ENCODE assay signal across 21 mouse cellular contexts in genomic region chr10:37000839-37001238, GRCm38 (mm10).
"Had no signal": no experiment of that assay in that cellular context is flagged by ENCODE, and none has a peak within 500 bp of the region (broad histone marks: within the 10 kb centered on the region; RNA-seq: fewer than 3 reads in every experiment).

No protein-coding gene starts in this region.

- H3K4me3 ChIP-seq: heart, embryonic 10.5 days; heart, embryonic 12.5 days; hindbrain, embryonic 10.5 days; hindbrain, embryonic 12.5 days; intestine, embryonic 15.5 days; layer of hippocampus, adult 2 months; limb, embryonic 13.5 days; limb, embryonic 15.5 days; liver, embryonic 12.5 days had no signal

- DNase-seq: gastrocnemius, postnatal 25 days; heart, adult 18-20 months; heart, postnatal 10 days; heart, postnatal 4 days; kidney, adult 18-20 months; kidney, adult 8-10 months; kidney, postnatal 10 days; kidney, postnatal 25 days; kidney, postnatal 4 days; left cerebral cortex, postnatal 4 days had no signal

- H3K27ac ChIP-seq: heart, embryonic 10.5 days; hindbrain, embryonic 10.5 days; hindbrain, embryonic 12.5 days; hindbrain, embryonic 14.5 days; intestine, embryonic 15.5 days; layer of hippocampus, adult 2 months; limb, embryonic 13.5 days; limb, embryonic 15.5 days; liver, embryonic 12.5 days; liver, embryonic 14.5 days had no signal
